Mouse (Mus musculus) CD4-positive naive resting alpha-beta T cell, adult 76 days (primary cell): ENCODE results near the gene Hist1h1b. TPM values are rescaled to one million over a fixed set of nuclear protein-coding genes. Genes with fewer than 3 reads are reported as not detected.

Experiments used
- total RNA-seq: library from RNA; stranded (reverse); gene quantifications from one replicate; pipeline ENCODE4 v1.2.4, GENCODE M21; 2023

Gene Hist1h1b
- total RNA-seq = 15.4 TPM

GRCm38 (mm10) chr13:21779767-21780731, at the start of gene Hist1h1b:
TSS of gene Hist1h1b (minus strand) at chr13:21780625.

DNA sequence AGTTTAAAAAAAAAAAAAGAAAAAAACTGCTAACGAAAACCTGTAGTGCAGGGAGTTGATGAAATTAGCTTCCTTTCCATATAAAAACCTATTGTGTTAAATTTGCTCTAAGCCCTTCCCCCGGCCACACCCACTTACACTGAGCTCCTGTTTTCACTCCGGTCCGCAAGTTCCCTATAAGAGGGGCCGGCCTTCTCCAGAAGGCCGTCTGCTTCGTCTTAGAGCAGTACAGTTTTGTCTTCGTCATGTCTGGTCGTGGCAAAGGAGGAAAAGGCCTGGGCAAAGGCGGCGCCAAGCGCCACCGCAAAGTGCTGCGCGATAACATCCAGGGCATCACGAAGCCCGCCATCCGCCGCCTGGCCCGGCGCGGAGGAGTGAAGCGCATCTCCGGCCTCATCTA, 31.1 kb upstream of the Hist1h1b start, which contains the start of gene Hist1h4m:
Gene Hist1h4m, plus strand, starts transcription at position 208 of the 400 bp plus-strand sequence.

GRCm38 (mm10) chr13:21810073-21810472, 29.6 kb upstream of the Hist1h1b start, which contains the start of the genes Hist1h2bq and Hist1h2ao:
TSS of gene Hist1h2bq (minus strand) at chr13:21810197.
TSS of gene Hist1h2ao (plus strand) at chr13:21810465.

DNA sequence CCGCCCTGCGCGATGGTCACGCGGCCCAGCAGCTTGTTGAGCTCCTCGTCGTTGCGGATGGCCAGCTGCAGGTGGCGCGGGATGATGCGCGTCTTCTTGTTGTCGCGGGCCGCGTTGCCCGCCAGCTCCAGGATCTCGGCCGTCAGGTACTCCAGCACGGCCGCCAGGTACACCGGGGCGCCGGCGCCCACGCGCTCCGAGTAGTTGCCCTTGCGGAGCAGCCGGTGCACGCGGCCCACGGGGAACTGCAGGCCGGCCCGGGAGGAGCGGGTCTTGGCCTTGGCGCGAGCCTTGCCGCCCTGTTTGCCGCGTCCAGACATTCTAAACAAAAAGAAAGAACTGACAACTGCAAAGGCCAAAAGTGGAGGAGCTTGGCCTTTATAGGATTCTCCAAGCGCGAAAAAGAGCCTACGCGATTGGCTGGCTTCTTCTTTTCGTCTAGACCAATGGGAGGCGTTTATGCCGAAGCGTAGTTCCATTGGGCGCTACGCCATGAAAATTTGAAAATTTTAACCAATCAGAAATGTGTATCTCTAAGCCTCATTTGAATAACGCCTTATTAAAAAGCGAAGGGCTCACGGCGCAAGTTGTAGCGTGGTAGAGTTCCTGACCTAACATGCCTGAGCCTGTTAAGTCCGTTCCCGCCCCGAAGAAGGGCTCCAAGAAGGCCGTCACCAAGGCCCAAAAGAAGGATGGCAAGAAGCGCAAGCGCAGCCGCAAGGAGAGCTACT, 6.6 kb upstream of the Hist1h1b start, which contains the start of the genes Hist1h2an and Hist1h2bp:
Gene Hist1h2an, minus strand, starts transcription at position 320 of the 731 bp plus-strand sequence.
Gene Hist1h2bp, plus strand, starts transcription at position 563 of the 731 bp plus-strand sequence.

GRCm38 (mm10) chr13:21783255-21783617, 2.8 kb upstream of the Hist1h1b start, which contains the start of gene Hist1h3i:
TSS of gene Hist1h3i (minus strand) at chr13:21783370.

DNA sequence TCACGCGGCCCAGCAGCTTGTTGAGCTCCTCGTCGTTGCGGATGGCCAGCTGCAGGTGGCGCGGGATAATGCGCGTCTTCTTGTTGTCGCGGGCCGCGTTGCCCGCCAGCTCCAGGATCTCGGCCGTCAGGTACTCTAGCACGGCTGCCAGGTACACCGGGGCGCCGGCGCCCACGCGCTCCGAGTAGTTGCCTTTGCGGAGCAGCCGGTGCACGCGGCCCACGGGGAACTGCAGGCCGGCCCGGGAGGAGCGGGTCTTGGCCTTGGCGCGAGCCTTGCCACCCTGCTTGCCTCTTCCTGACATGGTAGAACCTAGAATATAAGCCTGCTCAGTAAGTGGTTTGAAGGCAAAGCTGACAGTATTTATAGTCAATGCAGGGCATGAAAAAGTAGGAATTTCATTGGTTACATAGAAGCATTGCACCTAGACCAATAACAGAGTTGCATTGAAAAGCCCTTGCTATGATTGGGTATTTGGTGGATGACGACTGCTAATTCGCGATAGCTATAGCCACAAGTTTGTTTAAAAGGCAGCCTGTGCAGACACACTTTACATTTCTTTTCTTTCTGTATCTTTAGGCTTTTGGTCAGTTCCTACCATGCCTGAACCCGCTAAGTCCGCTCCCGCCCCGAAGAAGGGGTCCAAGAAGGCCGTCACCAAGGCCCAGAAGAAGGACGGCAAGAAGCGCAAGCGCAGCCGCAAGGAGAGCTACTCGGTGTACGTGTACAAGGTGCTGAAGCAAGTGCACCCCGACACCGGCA, 26.7 kb downstream of the Hist1h1b start, which contains the start of the genes Hist1h2ak and Hist1h2bn:
Gene Hist1h2ak, minus strand, starts transcription at position 304 of the 762 bp plus-strand sequence.
Gene Hist1h2bn, plus strand, starts transcription at position 600 of the 762 bp plus-strand sequence.

GRCm38 (mm10) chr13:21750159-21751017, 30.0 kb downstream of the Hist1h1b start, which contains the start of gene Hist1h4k:
TSS of gene Hist1h4k (minus strand) at chr13:21750505.

GRCm38 (mm10) chr13:21734906-21735767, 45.3 kb downstream of the Hist1h1b start, which contains the start of gene Hist1h4j:
TSS of gene Hist1h4j (plus strand) at chr13:21735064.

Other genes starting within 250 kb of the Hist1h1b start
- 8.9 TPM for gene Zkscan8, start 249.5 kb downstream of the Hist1h1b start, total RNA-seq
- not detected for gene Olfr1366, start 237.8 kb downstream of the Hist1h1b start, total RNA-seq
- gene Olfr1535, start 220.7 kb downstream of the Hist1h1b start, total RNA-seq = not detected
- not detected for gene Olfr1364, start 198.9 kb downstream of the Hist1h1b start, total RNA-seq
- not detected for gene Olfr1362, start 166.6 kb downstream of the Hist1h1b start, total RNA-seq
- not detected for gene Olfr11, start 138.1 kb downstream of the Hist1h1b start, total RNA-seq
- not detected for gene Olfr1361, start 117.2 kb downstream of the Hist1h1b start, total RNA-seq
- gene Olfr1360, start 103.2 kb downstream of the Hist1h1b start, total RNA-seq = not detected
- not detected for gene Olfr1359, start 82.5 kb downstream of the Hist1h1b start, total RNA-seq
- 38.5 TPM for gene Hist1h2bl, start 64.5 kb downstream of the Hist1h1b start, total RNA-seq
- 23.2 TPM for gene Hist1h2ai, start 64.2 kb downstream of the Hist1h1b start, total RNA-seq
- 51.3 TPM for gene Hist1h3h, start 63.0 kb downstream of the Hist1h1b start, total RNA-seq
- 9.1 TPM for gene Hist1h2bm, start 58.6 kb downstream of the Hist1h1b start, total RNA-seq
- gene Hist1h4j, start 45.6 kb downstream of the Hist1h1b start, total RNA-seq = 8.5 TPM
- 192 TPM for gene Hist1h4k, start 30.1 kb downstream of the Hist1h1b start, total RNA-seq
- gene Hist1h2ak, start 26.8 kb downstream of the Hist1h1b start, total RNA-seq = 29.1 TPM
- gene Hist1h2bn, start 26.5 kb downstream of the Hist1h1b start, total RNA-seq = 72.0 TPM
- gene Hist1h3i, start 2.7 kb upstream of the Hist1h1b start, total RNA-seq = 103 TPM
- 12.5 TPM for gene Hist1h2an, start 6.6 kb upstream of the Hist1h1b start, total RNA-seq
- gene Hist1h2bp, start 6.8 kb upstream of the Hist1h1b start, total RNA-seq = 14.0 TPM
- gene Hist1h2bq, start 29.6 kb upstream of the Hist1h1b start, total RNA-seq = 25.5 TPM
- 52.1 TPM for gene Hist1h2ao, start 29.8 kb upstream of the Hist1h1b start, total RNA-seq
- gene Hist1h4m, start 31.1 kb upstream of the Hist1h1b start, total RNA-seq = 202 TPM
- gene Hist1h4n, start 51.6 kb upstream of the Hist1h1b start, total RNA-seq = not detected
- gene Hist1h2ap, start 52.9 kb upstream of the Hist1h1b start, total RNA-seq = 61.1 TPM
- gene Hist1h2br, start 53.1 kb upstream of the Hist1h1b start, total RNA-seq = 25.7 TPM
- 3.5 TPM for gene Zfp184, start 164.5 kb upstream of the Hist1h1b start, total RNA-seq
- not detected for gene Pom121l2, start 200.6 kb upstream of the Hist1h1b start, total RNA-seq
- 0.53 TPM for gene Prss16, start 229.1 kb upstream of the Hist1h1b start, total RNA-seq